Mouse (Mus musculus): ENCODE measurements around the gene Serpinb12. TPM values are rescaled to one million over a fixed set of nuclear protein-coding genes. Genes with fewer than 3 reads are reported as not detected.
"Not testable (repeated sequence)": the region's sequence is repeated elsewhere in the genome, so short reads cannot be mapped to it uniquely, and the experiment has no call there.

The Serpinb12 gene
- total RNA-seq (2021): not detected

- no peak for DNase-seq (ENCODE audit: low spot score)
- intact Hi-C loops (cut with DNase I): no loop called here
Observed at GRCm38 (mm10) chr1:106934265-106934664, at the start of gene Serpinb12. TSS of gene Serpinb12 (plus strand) at chr1:106934449.

DNA sequence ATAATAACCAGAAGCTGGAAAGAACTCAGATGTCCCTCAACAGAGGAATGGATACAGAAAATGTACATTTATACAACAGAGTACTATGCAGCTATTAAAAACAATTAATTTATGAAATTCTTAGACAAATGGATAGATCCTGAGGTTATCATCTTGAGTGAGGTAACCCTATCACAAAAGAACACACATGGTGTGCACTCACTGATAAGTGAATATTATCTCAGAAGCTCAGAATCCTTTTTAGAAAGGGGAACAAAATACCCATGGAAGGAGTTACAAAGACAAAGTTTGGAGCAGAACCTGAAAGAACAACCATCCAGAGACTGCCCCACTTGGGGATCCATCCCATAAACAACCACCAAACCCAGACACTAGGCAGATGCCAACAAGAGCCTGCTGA lies 39.1 kb upstream of the Serpinb12 start:
- DNase-seq (ENCODE audit: low spot score); intact Hi-C loops (cut with DNase I): not testable (repeated sequence)

- no peak for DNase-seq (ENCODE audit: low spot score)
- intact Hi-C loops (cut with DNase I): no loop called here
Observed at GRCm38 (mm10) chr1:106901406-106901805, 32.8 kb upstream of the Serpinb12 start.

DNA sequence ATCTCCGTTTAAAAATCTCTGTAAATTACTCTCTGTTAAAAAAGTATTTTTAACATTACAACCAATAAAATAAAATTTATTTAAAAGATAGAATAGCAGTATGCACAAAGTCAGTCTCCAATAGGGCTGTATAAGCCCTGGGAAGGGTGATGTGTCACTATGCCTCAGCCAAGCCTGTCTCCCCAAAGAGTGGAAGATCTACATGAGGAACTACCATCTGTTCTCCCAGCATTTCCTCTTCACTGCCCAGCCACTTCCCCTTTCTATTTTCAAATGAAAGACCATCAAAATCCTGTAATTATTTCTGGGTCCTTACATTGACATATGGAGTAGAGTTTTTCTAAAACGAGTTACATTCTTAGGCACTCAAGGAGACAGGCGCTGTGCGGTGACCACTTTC lies 2.3 kb upstream of the Serpinb12 start:
- DNase-seq (ENCODE audit: low spot score): no peak
- intact Hi-C loops (cut with DNase I): no loop called here

DNA sequence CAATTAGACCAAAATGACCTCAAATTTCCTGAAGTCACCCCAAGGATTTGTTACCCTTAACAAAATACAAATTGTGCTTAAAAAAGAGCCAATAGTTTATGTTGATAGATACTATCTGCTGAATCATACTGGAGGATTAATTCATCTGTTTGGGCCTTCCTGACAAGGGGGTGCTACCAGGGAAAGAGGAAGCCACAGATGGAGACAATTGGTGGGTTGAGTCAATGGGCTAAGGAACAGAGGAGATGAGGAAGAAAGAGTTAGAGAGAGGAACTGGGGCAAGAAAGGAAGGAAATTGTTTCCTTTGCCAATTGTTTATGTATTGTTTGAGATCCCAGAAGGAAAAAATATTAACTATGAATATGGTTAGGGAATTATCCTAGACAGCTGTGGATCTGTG lies 591 bp upstream of the Serpinb12 start:
- intact Hi-C loops (cut with DNase I): no loop called here

DNA sequence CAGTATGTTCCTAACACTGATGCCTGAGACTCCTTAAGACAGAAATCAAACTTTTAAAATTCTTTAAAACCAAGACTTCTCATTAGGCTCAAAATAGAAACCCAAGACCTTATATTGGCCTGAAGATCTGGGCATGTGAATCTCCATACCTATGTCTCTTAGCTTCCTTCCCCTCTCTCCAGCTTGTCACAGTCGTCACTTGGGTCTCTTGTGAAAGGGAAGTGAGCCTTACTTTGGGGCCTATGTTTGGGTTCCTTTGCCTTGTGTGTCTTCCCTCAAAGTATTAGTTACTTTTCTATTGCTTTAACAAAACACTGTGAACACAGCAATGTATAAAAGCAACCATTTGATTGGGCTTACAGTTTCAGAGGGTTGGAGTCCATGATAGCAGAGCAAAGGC lies 13.0 kb downstream of the Serpinb12 start:
- intact Hi-C loops (cut with DNase I): no loop called here

More for the DNA sequence above, 591 bp upstream of the Serpinb12 start:
- DNase-seq (ENCODE audit: low spot score): no peak

DNA sequence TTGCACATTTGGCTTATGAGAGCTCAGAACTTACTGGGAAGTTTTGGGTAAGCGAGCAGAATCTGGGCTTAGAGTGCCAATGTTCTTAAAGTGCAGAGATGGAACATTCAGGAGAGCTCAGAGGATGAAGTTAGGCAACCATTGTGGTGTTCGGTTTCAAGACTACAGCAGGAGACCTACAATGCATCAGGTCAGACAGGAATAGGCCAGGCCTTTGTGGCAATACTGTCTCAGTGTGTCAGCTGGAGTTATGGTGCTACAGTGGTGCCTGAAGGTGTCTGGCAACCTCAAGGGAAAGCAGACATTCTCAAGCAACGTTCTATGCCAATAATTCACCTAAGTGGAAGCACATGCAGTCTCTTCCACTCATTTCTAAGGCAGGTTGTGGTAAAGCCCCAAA lies 25.7 kb downstream of the Serpinb12 start:
- intact Hi-C loops (cut with DNase I): no loop called here
- DNase-seq (ENCODE audit: low spot score): no peak

More for the DNA sequence above, 13.0 kb downstream of the Serpinb12 start:
- no peak for DNase-seq (ENCODE audit: low spot score)

DNA sequence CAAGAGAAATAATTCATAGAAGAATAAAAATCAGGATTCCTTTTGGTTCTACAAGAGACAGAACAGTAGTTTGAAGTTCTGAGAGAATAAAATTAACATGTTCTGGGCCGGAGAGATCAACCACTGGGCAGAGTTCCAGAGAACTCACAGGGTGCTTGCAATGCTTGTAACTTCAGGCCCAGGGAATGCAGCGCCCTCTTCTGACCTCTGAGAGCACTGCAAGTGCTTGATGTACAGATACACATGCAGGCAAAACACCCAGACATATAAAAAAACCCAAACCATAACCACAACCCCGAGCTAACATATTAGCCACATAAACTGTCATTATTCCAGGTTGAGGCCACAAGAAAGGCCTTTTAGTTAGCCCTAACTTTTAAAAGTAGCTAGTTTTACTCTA lies 26.8 kb downstream of the Serpinb12 start:
- DNase-seq (ENCODE audit: low spot score): no peak
- intact Hi-C loops (cut with DNase I): no loop called here

DNA sequence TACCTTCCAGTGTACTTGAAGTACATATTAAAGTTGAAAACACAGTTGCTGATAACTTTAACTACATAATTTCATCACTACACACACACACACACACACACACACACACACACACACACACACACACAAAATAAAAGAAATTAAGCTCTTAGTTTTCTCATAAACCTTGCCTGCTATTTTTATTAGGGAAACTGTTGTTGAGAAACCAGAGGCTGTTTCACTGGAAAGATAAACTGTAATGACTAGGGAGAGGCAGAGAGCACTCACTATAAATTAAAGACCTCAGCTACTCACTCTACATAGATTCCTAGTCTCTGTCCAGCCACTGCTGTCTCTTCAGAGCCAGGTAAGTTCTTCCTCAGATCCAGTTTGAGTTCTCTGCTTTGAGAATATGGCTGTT lies 46.4 kb downstream of the Serpinb12 start, which contains the start of gene Serpinb13:
Serpinb13 (plus strand) TSS at position 301 of the 400 bp plus-strand sequence.
- intact Hi-C loops (cut with DNase I): no loop called here
- DNase-seq (ENCODE audit: low spot score): no peak

DNA sequence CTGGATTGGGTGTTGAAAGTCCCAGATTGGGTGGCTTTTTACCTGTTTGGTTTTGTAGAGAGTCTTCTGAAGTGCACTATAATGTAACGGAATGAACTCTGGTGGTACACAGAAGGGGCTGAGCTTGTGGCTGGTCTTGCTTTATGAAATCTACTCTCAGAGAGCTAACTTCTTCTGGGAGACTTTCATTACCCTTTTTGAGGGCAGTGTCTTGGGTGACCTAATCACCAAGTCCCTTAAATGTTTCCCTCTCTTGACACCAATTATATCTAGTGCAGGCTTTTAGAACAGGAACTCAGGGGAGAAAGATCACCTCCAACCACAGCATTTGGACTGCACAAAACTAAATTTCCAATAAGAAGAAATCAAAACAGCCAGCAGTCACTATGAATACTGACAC lies 48.8 kb downstream of the Serpinb12 start:
- intact Hi-C loops (cut with DNase I): no loop called here
- no peak for DNase-seq (ENCODE audit: low spot score)

DNA sequence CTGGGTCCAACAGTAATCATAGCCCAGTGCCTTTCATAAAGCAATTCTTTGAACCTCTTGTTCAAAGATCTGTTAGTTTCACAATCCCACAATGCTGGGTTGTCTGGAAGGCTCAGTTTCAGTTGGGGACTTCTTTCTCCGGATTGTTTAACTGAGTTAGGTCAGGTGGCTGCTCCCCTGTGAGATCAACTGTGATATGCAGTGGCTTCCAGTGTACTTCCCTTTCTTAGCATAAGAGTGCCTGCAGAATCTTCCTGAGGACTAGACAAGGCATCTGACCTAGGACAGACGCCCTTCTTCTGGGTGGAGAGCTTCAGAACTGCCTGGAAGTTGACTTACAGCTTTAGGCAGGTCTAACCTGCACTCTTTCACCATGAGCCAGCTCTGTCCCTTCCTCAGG lies 49.6 kb downstream of the Serpinb12 start:
- DNase-seq (ENCODE audit: low spot score): no peak
- intact Hi-C loops (cut with DNase I): no loop called here

GRCm38 (mm10) chr1:107000424-107000823 lies 66.2 kb downstream of the Serpinb12 start:
- intact Hi-C loops (cut with DNase I): no loop called here
- no peak for DNase-seq (ENCODE audit: low spot score)

GRCm38 (mm10) chr1:107001754-107002153 lies 67.5 kb downstream of the Serpinb12 start:
- intact Hi-C loops (cut with DNase I): no loop called here

DNA sequence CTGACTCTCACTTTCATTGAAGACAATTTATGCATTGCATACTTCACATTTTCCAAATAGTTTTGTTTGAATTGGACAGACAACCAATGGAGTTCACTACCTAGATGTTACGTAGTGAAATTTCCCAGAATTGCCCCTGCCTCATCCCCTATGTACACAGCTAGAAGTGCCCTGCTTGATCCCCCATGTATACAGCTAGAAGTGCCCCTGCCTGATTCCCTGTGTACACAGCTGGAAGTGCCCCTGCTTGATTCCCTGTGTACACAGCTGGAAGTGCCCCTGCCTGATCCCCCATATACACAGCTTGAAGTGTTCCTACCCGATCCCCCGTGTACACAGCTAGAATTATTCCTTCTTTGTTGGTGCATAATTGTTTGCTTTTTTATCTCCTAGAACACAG lies 72.1 kb downstream of the Serpinb12 start:
- no peak for DNase-seq (ENCODE audit: low spot score)

More at GRCm38 (mm10) chr1:107001754-107002153, 67.5 kb downstream of the Serpinb12 start:
- DNase-seq (ENCODE audit: low spot score): no peak

More for the DNA sequence above, 72.1 kb downstream of the Serpinb12 start:
- intact Hi-C loops (cut with DNase I): no loop called here

Other genes with a start within 250 kb of the Serpinb12 start
- 1 to 10 TPM; 3.7 to 4.4 TPM for gene Bcl2, start 220.2 kb upstream of the Serpinb12 start, total RNA-seq (2021)
- 1 to 10 TPM; 6.1 to 6.9 TPM for gene Kdsr, start 174.7 kb upstream of the Serpinb12 start, total RNA-seq (2021)
- 10 to 100 TPM; 27.6 to 31.6 TPM for gene Vps4b, start 137.7 kb upstream of the Serpinb12 start, total RNA-seq (2021)
- gene Serpinb5, start 73.3 kb upstream of the Serpinb12 start, total RNA-seq (2021): not detected
- gene Serpinb13, start 46.5 kb downstream of the Serpinb12 start, total RNA-seq (2021): not detected
- not detected for gene Serpinb3a, start 117.9 kb downstream of the Serpinb12 start, total RNA-seq (2021)
- gene Serpinb3d, start 149.1 kb downstream of the Serpinb12 start, total RNA-seq (2021): not detected

Data from heart, postnatal 25 days (tissue).